Mouse (Mus musculus) spleen, adult 2 months (tissue): Measurements from ENCODE around the gene Clec2l. TPM values are rescaled to one million over a fixed set of nuclear protein-coding genes. Genes with fewer than 3 reads are reported as not detected.

ENCODE experiments used
- DNase-seq, 2 experiments: peaks; one replicate each; pipeline versions ENCODE4 v3.0.0 to v3.0.0-alpha.2; 2012 to 2021; ENCODE audit warnings: low spot score in 2 of 2, low read depth in 1 of 2
- H3K27ac ChIP-seq: fragments of 200-500 bp; 2 replicates; pipeline ENCODE4 v1.5.1; 2012; ENCODE audit warnings: low read length, inconsistent platforms; ENCODE audit not compliant: insufficient read depth
- H3K27me3 ChIP-seq: fragments of 200-500 bp; 2 replicates; pipeline ENCODE4 v1.6.1; 2012; ENCODE audit warnings: mild to moderate bottlenecking, moderate library complexity, low read length, inconsistent platforms; ENCODE audit not compliant: control insufficient read depth, insufficient read depth
- H3K36me3 ChIP-seq: fragments of 200-500 bp; 2 replicates; pipeline ENCODE4 v1.6.1; 2012; ENCODE audit warnings: mild to moderate bottlenecking, low read length, inconsistent platforms; ENCODE audit not compliant: control insufficient read depth, insufficient read depth
- H3K4me1 ChIP-seq: fragments of 200-500 bp; 2 replicates; pipeline ENCODE4 v1.6.1; 2011; ENCODE audit warnings: inconsistent platforms; ENCODE audit not compliant: control insufficient read depth, insufficient read depth, insufficient read length
- H3K4me3 ChIP-seq: fragments of 200-500 bp; 2 replicates; pipeline ENCODE4 v1.5.1; 2011; ENCODE audit warnings: mild to moderate bottlenecking, inconsistent platforms; ENCODE audit not compliant: insufficient read depth, insufficient read length; ENCODE audit errors: extremely low read depth
- CTCF ChIP-seq: fragments of 200-500 bp; IDR thresholded peaks from 2 replicates; pipeline ENCODE4 v1.5.1; 2011; ENCODE audit warnings: mild to moderate bottlenecking, inconsistent platforms; ENCODE audit not compliant: insufficient read depth, insufficient read length, insufficient replicate concordance; ENCODE audit errors: extremely low read depth
- POLR2A ChIP-seq: fragments of 200-500 bp; IDR thresholded peaks from 2 replicates; pipeline ENCODE4 v1.6.1; 2011; ENCODE audit warnings: low read depth, low read length, inconsistent platforms
- WGBS: fragments of 180-500 bp; shearing (Covaris S2); methylation state at CpG from one replicate; pipeline ENCODE4 v1.1.7; 2018; 5-methylcytosine and 5-hydroxymethylcytosine counted together
- polyA plus RNA-seq: library from polyadenylated mRNA; depleted of rRNA; stranded (reverse); fragments of >200 nt; gene quantifications from 2 replicates; pipeline ENCODE4 v1.2.3, GENCODE M21; 2012; rRNA removed

Gene Clec2l
- 2.0 and 2.9 TPM in 2 replicates for polyA plus RNA-seq

- TF ChIP-seq POLR2A (no peak), CTCF (no peak)
- H3K4me1 ChIP-seq: peaks cover 2% of the 10 kb centered on the region; the same call in 1 of the 2 replicates
- H3K36me3 ChIP-seq: no peaks in the 10 kb centered on the region
- WGBS: 4% methylated on average over 51 of the region's 84 CpGs
- H3K27me3 ChIP-seq: peaks cover 7% of the 10 kb centered on the region
- no peak within 1 kb of the TSS for H3K27ac ChIP-seq
- no peak for DNase-seq
- no peak within 1 kb of the TSS; the same call in 1 of the 2 replicates for H3K4me3 ChIP-seq
Measured at GRCm38 (mm10) chr6:38662714-38663615, at the start of gene Clec2l. Gene Clec2l (plus strand): TSS chr6:38663069.

DNA sequence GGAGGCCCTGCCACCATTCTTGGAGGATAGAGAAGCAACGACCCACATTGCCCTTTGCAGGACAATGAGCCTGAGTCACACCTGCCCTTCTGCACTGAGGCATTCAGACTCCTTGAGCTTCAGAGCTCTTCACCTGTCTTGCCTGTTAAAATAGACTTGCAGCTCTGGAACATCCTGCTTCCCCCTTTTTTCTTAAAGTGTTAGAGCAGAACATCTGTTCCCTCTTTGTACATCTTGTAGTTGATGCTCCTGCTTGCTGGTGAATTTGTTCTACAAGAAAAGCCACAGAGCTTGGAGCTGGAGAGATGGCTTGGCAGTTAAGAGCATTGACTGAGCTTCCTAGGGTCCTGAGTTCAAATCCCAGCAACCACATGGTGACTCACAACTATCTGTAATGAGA lies 40.5 kb upstream of the Clec2l start:
- 88% methylated on average over 1 of the region's 1 CpGs for WGBS
- H3K27ac ChIP-seq: no peak overlapping the region
- H3K27me3 ChIP-seq: no peaks in the 10 kb centered on the region
- H3K36me3 ChIP-seq: peaks cover 5% of the 10 kb centered on the region; the same call in 1 of the 2 replicates
- no peak overlapping the region for H3K4me3 ChIP-seq
- no peak for TF ChIP-seq CTCF
- no peak for TF ChIP-seq POLR2A
- DNase-seq: no peak
- no peaks in the 10 kb centered on the region for H3K4me1 ChIP-seq

DNA sequence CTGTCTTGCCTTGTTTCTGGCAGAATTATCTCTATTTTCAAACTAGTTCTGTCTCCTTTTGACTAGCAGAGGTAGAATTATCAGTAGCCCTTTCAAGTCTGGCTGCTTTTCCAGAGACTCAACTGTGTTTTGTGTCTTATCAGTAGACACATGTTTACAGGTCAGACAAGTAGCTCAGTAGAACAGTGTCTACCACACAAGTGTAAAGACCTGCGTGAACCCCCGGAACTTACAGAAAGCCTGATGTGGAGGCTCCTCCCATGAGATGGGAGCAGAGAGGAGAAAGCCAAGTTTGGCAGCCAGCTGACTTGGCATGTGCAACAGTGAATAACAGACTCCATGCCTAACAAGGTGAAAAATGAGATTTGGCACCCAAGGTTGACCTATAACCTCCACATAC lies 39.4 kb upstream of the Clec2l start:
- no peak for DNase-seq
- Histone ChIP-seq H3K4me3 (no peak overlapping the region), H3K36me3 (peaks cover 4% of the 10 kb centered on the region; the same call in 1 of the 2 replicates), H3K27me3 (no peaks in the 10 kb centered on the region), H3K27ac (no peak overlapping the region), H3K4me1 (no peaks in the 10 kb centered on the region)
- 87% methylated on average over 2 of the region's 2 CpGs for WGBS
- no peak for TF ChIP-seq POLR2A
- TF ChIP-seq CTCF: no peak

DNA sequence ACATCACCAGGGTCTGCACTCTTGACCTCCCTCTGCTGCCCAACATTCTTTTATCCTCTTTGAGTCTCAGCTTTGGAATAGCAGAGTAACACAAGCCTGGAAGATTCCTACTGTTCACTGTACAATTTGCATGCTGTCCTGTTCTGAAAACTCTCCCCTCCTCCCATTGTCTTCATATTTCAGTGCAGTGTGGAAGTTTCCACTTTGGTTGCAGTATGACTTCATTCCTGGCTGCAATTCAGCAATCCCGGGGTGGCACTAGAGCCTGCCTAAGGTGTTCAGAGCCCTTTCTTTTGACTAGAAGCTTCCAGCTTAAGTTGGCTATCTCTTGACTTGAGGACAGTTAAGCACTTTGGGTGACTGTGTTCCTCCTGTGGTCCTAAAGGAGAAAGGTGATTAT lies 38.4 kb upstream of the Clec2l start:
- no peaks in the 10 kb centered on the region for H3K4me1 ChIP-seq
- WGBS: 74% methylated on average over 1 of the region's 1 CpGs
- DNase-seq: no peak

DNA sequence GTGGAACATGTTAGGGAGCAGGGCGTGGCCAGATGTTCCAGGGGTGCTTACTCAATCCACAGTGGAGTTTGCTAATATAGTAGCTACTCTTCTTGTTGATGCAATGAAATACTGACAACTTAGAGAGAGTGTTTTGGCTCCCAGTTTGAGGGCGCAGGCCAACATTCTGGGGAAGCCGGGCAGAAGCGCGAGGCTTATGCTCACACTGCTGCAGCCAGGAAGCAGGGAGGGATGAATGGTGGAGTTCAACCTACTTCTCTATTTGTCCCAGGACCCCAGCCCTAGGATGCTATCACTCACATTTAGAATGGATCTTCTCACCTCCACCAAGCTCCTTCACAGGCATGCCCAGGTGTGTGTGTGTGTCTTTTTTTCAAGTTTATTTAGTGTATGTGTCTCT lies 36.8 kb upstream of the Clec2l start:
- Histone ChIP-seq H3K36me3 (no peaks in the 10 kb centered on the region), H3K27ac (no peak overlapping the region), H3K4me3 (no peak overlapping the region), H3K27me3 (no peaks in the 10 kb centered on the region), H3K4me1 (no peaks in the 10 kb centered on the region)
- DNase-seq: no peak
- no peak for TF ChIP-seq CTCF
- no peak for TF ChIP-seq POLR2A
- WGBS: 95% methylated on average over 5 of the region's 5 CpGs

More for the DNA sequence above, 38.4 kb upstream of the Clec2l start:
- Histone ChIP-seq H3K27me3 (no peaks in the 10 kb centered on the region), H3K4me3 (no peak overlapping the region), H3K36me3 (0 out of 2 replicates have a peak, but pooled peaks cover 2% of the 10 kb centered on the region), H3K27ac (no peak overlapping the region)
- no peak for TF ChIP-seq CTCF
- no peak for TF ChIP-seq POLR2A

GRCm38 (mm10) chr6:38627081-38627480 lies 35.8 kb upstream of the Clec2l start:
- 98% methylated on average over 4 of the region's 4 CpGs for WGBS
- no peak overlapping the region for H3K27ac ChIP-seq
- no peak overlapping the region for H3K4me3 ChIP-seq
- TF ChIP-seq CTCF (no peak), POLR2A (no peak)
- no peaks in the 10 kb centered on the region for H3K27me3 ChIP-seq
- DNase-seq: no peak
- no peaks in the 10 kb centered on the region for H3K4me1 ChIP-seq
- no peaks in the 10 kb centered on the region for H3K36me3 ChIP-seq

- TF ChIP-seq POLR2A: no peak
- no peak for TF ChIP-seq CTCF
- no peak overlapping the region for H3K4me3 ChIP-seq
Measured at GRCm38 (mm10) chr6:38627486-38627885, 35.4 kb upstream of the Clec2l start.

More at GRCm38 (mm10) chr6:38627486-38627885, 35.4 kb upstream of the Clec2l start:
- Histone ChIP-seq H3K27ac (no peak overlapping the region), H3K27me3 (no peaks in the 10 kb centered on the region), H3K36me3 (no peaks in the 10 kb centered on the region), H3K4me1 (no peaks in the 10 kb centered on the region)
- DNase-seq: no peak
- WGBS: 82% methylated on average over 4 of the region's 4 CpGs
